In the genomic region with DNA sequence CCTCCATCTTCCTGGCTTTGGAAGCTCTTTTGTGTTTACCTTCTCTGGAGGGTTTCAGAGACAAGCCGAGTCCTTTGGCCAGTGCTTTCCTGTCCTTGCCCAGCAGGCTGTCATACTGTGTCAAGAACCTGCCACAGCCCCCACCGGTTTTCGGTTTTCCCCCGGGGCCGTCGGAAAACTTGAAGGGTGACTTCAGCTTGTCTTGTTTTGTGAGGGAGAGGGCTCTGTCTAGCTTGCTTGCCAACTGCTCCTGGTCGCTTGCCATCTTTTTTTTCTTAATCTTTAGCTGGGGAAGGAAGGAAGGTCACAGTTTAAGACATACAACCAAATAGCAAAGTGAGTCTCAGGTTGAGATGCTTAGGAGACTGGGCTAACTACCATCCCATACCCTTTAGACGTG, we compare ENCODE assay signal across 26 mouse cellular contexts. TPM values are rescaled to one million over a fixed set of nuclear protein-coding genes. Genes with fewer than 3 reads are reported as not detected.
DNase-seq lines count a peak whose midpoint lies in the region; ATAC-seq and TF ChIP-seq lines count a peak whose summit lies in the region.
"Had no signal": no experiment of that assay in that cellular context is flagged by ENCODE, and none has a peak within 500 bp of the region (broad histone marks: within the 10 kb centered on the region; RNA-seq: fewer than 3 reads in every experiment).

No protein-coding gene starts in this region.

- H3K4me2 ChIP-seq in forebrain, postnatal 0 days (ENCODE audit: low read depth): no peak overlapping the region
- H3K4me2 ChIP-seq in forebrain, embryonic 11.5 days (ENCODE audit: low read depth, low read length, severe bottlenecking): no peak overlapping the region
- H3K4me2 ChIP-seq: embryonic facial prominence, embryonic 12.5 days; heart, embryonic 11.5 days; liver, embryonic 12.5 days had no signal

- ATAC-seq in forebrain, postnatal 0 days: no peak
- no peak for ATAC-seq in forebrain, embryonic 11.5 days (replicated peaks; ENCODE audit: low FRiP score)
- ATAC-seq: inflammation-experienced regulatory T-cells, adult 6 months; liver, embryonic 12.5 days; liver, postnatal 0 days had no signal

- H3K9ac ChIP-seq in forebrain, postnatal 0 days: no peak overlapping the region
- H3K9ac ChIP-seq in forebrain, embryonic 11.5 days (ENCODE audit: low read length): no peak overlapping the region
- H3K9ac ChIP-seq: embryonic facial prominence, embryonic 12.5 days; liver, embryonic 12.5 days; liver, postnatal 0 days had no signal

- peaks cover 80% of the 10 kb centered on the region for H3K36me3 ChIP-seq in forebrain, postnatal 0 days (ENCODE audit: insufficient read depth)
- H3K36me3 ChIP-seq in forebrain, embryonic 11.5 days (ENCODE audit: control insufficient read depth, insufficient read depth, low read length): peaks cover 16% of the 10 kb centered on the region

- WGBS in forebrain, postnatal 0 days: 58% methylated on average over 8 of the region's 8 CpGs
- WGBS in forebrain, embryonic 11.5 days: 92% methylated on average over 8 of the region's 8 CpGs

- H3K4me3 ChIP-seq in forebrain, postnatal 0 days (ENCODE audit: low read depth, low read length): no peak overlapping the region
- H3K4me3 ChIP-seq in forebrain, embryonic 11.5 days (ENCODE audit: low read depth, low read length): no peak overlapping the region
- H3K4me3 ChIP-seq in layer of hippocampus, adult 2 months: no peak overlapping the region
- H3K4me3 ChIP-seq: embryonic facial prominence, embryonic 12.5 days; left cerebral cortex, adult 2 months; liver, embryonic 12.5 days had no signal

- DNase-seq in forebrain, postnatal 0 days: no peak
- DNase-seq in forebrain, embryonic 11.5 days (ENCODE audit: low spot score): no peak
- no peak for DNase-seq in layer of hippocampus, adult 2 months (ENCODE audit: low spot score in 2 of 2)
- no peak for DNase-seq in layer of hippocampus, adult 9-11 months
- DNase-seq in testis, postnatal 10 days (ENCODE audit: low spot score): peak; percentile 52
- DNase-seq in testis, postnatal 14 days (ENCODE audit: low spot score): no peak
- DNase-seq: adrenal gland, adult 2 months; adrenal gland, postnatal 36 days; B cell, adult 2 months; cerebellum, adult 2 months; cerebellum, postnatal 36 days; embryo, embryonic 11 days; gastrocnemius, postnatal 36 days; heart, adult 18-20 months; heart, postnatal 36 days; kidney, adult 11 months; kidney, postnatal 14 days; liver, postnatal 0 days; midbrain, embryonic 14.5 days; right cerebral cortex, postnatal 4 days had no signal

- no peaks in the 10 kb centered on the region for H3K27me3 ChIP-seq in forebrain, postnatal 0 days (ENCODE audit: insufficient read depth, low read length)
- no peaks in the 10 kb centered on the region for H3K27me3 ChIP-seq in forebrain, embryonic 11.5 days (ENCODE audit: control insufficient read depth, insufficient read depth, low read length)
- H3K27me3 ChIP-seq: embryonic facial prominence, embryonic 12.5 days; liver, embryonic 12.5 days had no signal

- TF ChIP-seq CTCF in forebrain, postnatal 0 days (IDR thresholded peaks at IDR 0.05; ENCODE audit: low read depth): no peak
- TF ChIP-seq CTCF in layer of hippocampus, adult 2 months (conservative IDR thresholded peaks at IDR 0.05): no peak

- peak overlapping the region; percentile 29 for H3K27ac ChIP-seq in forebrain, postnatal 0 days (ENCODE audit: low read depth, low read length)
- H3K27ac ChIP-seq in forebrain, embryonic 11.5 days (ENCODE audit: low read depth, low read length): no peak overlapping the region
- peak overlapping the region; percentile 32; the same call in 1 of the 2 replicates for H3K27ac ChIP-seq in layer of hippocampus, adult 2 months
- H3K27ac ChIP-seq: embryonic facial prominence, embryonic 12.5 days; left cerebral cortex, adult 2 months; liver, embryonic 12.5 days; macrophage had no signal

- H3K4me1 ChIP-seq in forebrain, postnatal 0 days (ENCODE audit: insufficient read depth): peaks cover 15% of the 10 kb centered on the region; the same call in 1 of the 2 replicates
- H3K4me1 ChIP-seq in forebrain, embryonic 11.5 days (replicated peaks; ENCODE audit: control insufficient read depth, insufficient read depth, low read length): no peaks in the 10 kb centered on the region
- H3K4me1 ChIP-seq: embryonic facial prominence, embryonic 12.5 days; liver, embryonic 12.5 days had no signal

- H3K9me3 ChIP-seq in forebrain, postnatal 0 days (ENCODE audit: low read length): no peaks in the 10 kb centered on the region
- H3K9me3 ChIP-seq in forebrain, embryonic 11.5 days (ENCODE audit: control insufficient read depth, low read length): no peaks in the 10 kb centered on the region
- H3K9me3 ChIP-seq: embryonic facial prominence, embryonic 12.5 days; liver, embryonic 12.5 days had no signal

RNA-seq across cellular contexts. Expression of gene Tnrc18, which starts 57.7 kb away (rescaled TPM):
- total RNA-seq in forebrain, postnatal 0 days (2014; rRNA removed): 99.7 and 116 TPM in 2 replicates
- 14.9 and 23.4 TPM in 2 replicates for polyA plus RNA-seq in forebrain, postnatal 0 days (2015; fragmentation: Nextera tagmentation; extraction: Ambion mirVana)
- polyA plus RNA-seq in forebrain, embryonic 11.5 days (2014; fragmentation: Nextera tagmentation; extraction: Ambion mirVana): 55.2 and 55.7 TPM in 2 replicates
- 100 to 1,000 TPM; 142 to 143 TPM for total RNA-seq in layer of hippocampus, adult 2 months (2021)
